Mouse (Mus musculus) spleen, postnatal 0 days (tissue): Measurements from ENCODE around the gene Ccnl1. TPM values are rescaled to one million over a fixed set of nuclear protein-coding genes. Genes with fewer than 3 reads are reported as not detected.

Experiments used
- polyA plus RNA-seq: library from polyadenylated mRNA; unstranded; fragments of >200 nt; fragmentation: Nextera tagmentation; extraction: Ambion mirVana; gene quantifications from 2 replicates; pipeline ENCODE4 v1.2.1, GENCODE M21; 2015

The Ccnl1 gene
- 73.2 and 75.0 TPM in 2 replicates for polyA plus RNA-seq

DNA sequence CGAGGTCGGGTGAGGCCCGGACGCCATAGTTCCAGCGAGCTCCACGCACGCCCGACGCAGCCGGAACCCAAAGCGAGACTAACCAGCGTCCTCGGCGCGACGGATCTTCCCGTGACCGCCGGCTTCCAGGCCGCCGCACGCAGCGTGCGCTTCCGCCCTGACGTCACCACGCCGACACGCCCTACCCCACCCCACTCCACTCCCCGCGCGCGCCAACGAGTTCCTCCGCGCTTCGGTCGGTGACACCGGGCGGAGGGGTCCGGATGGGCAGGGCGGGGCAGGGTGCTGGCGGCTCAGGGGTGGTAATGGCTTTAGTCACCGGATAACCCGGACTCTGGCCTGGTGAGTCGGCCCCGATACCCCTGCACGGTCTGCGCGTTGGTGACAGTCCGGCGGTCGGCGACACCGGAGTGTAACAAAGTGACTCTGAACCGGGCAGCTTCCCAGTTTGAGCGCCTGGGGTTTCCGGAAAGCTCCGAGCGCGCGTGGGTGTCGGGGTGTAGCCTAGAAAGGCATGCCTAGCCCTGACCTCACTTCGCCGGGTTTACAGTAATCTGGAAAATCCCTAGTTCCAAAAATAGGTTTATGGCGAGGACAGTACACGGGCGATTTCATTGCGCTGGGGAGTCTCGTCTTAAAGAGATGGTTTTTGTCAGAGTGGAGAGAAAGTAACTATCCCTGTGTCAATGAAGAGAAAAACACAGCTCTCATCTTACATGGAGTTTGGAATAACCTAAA is at the start of gene Ccnl1:
Gene Ccnl1 (minus strand): TSS at position 148 of the 738 bp plus-strand sequence.

